Mouse (Mus musculus): ENCODE measurements around the gene Aco2.

Gene Aco2

DNA sequence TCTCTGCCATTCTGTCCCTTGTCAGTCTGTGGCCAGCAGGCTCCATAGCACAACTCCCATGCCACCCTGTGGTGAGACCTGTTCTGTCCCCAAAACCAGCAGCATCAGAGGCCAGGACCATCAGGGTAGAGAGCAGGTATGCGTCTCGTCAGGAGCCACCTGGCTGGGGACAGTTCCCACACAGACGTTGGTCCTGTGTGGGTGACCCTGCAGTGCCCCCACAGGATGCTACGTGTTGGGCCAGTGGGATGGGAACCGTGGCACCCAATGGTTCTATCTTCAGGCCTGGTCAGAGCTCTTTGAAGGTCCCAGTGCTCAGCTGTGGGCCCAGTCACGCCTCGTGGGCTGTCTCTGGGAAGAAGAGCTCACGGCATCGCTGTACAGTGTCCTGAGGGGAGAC is 79.0 kb downstream of the Aco2 start:
- DNase-seq: no peak

DNA sequence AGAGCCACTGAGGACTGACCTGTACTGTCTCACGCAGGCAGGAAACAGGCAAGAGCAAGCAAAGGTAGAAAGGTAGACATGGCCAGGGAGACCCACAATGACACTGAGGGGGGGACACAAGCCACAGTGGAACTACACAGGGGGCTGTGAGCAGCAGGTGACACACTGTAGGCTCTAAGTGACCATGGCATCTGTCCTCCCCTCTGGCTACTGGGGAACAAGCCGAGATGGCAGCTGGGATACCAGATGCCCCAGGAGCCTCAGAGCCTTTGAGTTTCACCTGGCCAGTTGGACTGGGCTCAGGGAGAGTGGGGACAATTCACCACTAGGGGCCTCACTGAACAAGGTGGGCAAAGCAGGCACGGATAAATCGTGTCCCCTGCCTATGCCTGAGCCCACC is 80.2 kb downstream of the Aco2 start:
- no peak for DNase-seq

DNA sequence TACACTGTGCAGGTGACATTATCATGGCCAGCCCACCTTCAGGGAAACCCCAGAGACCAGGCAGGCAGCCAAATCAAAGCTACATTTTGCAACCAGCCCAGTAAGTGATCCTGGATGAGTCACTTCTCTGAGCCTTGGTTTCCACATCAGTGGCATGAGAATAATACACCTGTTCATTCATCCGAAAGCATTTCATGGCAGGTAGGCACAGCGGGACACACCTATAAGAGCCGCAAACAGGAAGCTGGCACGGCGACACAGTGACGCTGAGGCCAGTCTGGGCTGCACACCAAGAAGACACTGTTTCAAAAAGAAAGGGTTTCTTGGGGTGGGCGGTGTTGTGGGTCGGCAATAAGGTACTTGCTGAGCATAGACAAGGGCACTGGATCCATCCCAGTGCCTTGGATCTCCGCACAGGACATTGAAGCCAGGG is 82.1 kb downstream of the Aco2 start:
- peak; percentile 72 to 85 for DNase-seq

DNA sequence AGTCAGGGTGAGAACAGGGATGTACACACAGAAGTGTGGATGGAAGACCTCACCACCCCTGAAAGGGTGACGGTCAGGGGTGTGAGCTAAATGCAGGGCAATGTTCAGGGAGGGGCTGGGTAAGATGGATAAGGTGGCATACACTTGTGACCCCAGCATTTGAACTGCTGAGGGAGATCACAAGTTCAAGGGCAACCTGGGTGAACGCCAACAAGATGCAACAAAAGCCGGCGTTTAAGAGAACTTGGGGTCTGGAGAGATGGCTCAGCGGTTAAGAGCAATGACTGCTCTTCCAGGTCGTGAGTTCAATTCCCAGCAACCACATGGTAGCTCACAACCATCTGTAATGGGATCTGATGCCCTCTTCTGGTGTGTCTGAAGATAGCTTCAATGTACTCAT is 82.6 kb downstream of the Aco2 start:
- no peak for DNase-seq

DNA sequence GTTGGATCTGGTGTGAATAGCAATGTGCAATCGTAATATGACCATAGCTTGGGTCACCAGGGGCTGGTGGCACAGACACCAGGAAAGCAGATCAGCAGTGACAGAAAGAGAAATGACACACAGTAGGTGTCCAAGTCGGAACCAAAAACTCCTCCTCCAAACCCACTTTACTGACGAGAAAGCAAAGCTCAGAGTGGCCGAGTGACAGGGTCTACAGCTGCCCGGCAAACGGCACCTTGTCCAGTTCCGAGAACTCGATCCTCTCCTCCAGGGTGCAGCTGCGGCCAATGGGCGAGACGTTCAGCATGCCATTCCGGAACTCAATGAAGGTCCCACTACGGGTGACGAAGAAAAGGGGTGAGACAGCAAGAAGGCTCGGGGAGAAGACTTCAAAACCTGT is 83.3 kb downstream of the Aco2 start:
- no peak for DNase-seq

DNA sequence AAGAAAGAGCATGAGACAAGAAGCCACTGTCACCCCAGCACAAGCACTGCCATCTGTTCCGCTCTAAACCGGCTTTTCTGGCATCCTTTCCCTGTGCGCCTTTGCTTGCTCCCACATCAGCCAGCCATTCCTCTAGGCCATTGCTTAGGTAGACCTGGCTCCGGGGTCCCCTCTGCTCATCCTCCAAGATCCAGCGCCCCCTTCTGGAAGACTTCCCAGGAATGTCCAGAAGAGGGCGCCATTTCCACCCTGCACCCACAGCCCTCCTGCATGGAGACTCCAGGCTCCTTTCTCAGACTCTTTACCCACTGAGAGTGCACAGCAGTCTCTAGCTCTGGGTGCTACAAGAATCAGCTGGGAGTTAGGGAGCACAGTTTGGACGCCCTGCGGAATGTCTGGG is 84.3 kb downstream of the Aco2 start:
- peak; percentile 65 to 77 for DNase-seq

DNA sequence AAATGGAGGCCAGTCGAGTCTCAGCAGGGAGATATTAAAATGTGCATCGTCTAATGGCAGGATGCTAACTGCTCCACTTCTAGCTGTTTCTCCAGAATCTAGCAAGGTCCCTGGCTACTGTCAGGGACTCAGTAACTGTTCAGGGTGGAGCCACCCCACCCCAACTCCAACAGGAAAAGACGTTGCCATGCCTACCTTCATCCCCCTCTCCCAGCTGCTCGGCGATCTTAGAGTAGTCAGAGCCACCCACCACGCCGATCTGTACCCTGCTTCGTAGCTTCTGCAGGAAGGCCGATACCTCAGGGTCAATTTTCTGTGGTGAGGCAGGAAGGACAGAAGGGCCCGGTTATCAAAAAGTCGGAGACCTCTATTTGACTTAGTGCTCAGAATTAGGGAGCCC is 85.5 kb downstream of the Aco2 start:
- no peak for DNase-seq

DNA sequence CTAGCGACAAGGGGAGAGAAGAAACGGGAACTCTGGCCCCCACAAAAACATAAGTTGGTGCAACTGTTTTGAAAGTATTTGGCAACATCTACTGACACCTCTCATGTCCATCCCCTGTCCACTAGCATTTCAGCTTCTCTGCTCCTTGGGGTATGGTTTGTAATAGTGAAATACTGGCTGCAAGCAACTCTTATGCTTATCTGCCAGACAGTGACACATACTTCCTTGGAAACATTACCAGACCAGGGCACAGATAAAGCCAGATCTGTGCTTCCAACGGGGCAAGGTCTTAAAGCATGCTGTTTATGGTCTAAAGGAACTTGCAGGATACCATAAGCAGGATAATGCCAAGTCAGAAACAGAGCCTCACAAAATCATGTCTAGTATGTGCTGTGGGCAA is 86.8 kb downstream of the Aco2 start:
- no peak for DNase-seq

DNA sequence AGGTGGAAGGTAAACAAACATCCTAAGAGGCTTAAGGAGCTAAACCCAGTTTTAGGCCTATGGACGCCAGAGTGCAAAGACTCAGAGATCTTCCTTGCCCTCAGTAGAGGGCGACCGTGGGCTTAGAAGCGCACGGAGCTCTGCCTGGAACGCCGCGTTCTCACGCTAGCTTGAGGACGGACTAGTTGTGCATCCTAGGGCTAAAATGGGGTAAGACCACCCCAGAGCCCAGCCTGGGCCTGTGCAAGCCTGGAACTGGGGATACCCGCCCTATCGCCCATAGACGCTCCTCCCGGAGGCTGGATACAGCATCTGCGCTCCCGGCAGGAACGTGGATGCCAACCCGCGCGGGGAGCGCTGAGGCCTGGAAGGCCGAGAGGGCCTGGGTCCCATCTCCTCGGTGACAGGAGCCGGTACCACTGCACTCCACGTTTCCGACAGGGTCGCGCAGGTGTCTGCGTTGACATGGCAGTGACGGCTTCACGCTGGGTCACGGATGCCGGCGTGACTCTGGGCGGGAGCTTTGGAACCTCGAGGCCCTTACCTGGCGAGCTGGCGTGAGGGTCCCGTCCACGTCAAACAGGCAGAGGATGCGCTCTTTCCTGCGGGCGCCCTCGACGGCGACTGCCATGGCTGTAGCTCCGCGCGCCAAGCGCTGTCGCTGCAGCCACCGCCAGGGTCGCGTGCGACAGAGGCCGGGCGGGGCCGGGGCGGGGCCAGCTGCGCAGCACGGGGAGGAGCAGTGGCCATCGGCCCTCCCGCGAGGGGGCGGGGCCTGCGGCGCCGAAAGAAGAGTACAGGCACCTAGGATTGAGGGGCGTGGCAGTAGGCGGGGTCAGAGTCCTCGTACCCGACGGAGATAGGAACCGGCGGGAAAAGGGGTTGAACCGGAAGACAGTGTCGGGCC is 88.3 kb downstream of the Aco2 start, which contains the start of gene Pmm1:
Gene Pmm1, minus strand, starts transcription at position 760 of the 907 bp plus-strand sequence.
- peak; percentile 98 to 100 for DNase-seq

DNA sequence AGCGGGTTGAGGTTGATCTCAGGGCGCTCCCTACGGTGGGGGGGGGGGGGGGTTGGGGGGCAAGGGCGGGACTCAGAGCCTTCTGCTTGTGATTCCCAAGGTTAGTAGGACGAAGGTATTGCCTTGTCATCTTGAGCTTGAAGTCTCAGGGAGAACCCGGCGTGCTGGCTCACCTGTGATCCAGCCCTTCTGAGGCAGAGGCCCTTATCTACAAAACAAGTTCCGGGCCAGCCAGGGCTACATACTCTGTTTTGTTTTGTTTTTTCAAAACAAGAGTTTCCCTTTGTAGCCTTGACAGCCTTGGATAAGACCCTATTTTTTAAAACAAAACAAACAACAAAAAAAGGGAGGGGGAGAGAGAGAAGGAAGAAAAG is 89.0 kb downstream of the Aco2 start:
- peak in 1 of 2 experiments; percentile 42 for DNase-seq

DNA sequence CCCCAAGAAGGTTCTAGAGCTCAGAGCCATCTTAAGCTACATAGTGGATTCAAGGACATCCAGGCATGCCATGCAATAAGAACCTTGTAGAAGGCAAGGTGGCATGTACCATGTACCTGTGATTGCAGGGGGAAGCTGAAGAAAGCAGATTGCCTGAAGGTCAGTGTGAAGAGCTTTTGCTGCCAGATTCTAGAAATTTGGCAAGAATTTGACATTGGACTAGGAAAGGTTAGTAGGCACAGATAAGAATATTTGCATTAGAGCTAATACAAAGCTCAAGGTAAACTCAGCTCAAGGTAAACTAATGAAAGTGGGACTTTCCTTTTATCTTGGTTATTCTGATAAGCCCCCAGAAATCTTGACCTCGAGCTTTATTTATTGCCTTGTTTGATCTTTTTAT is 92.2 kb downstream of the Aco2 start:
- no peak for DNase-seq
